Mouse (Mus musculus) retina, adult 2 months (tissue): ENCODE data around the gene Slmap.
"Not testable (repeated sequence)": the region's sequence is repeated elsewhere in the genome, so short reads cannot be mapped to it uniquely, and the experiment has no call there.

ENCODE experiments used
- DNase-seq: peaks from one replicate; pipeline ENCODE4 v3.0.0-alpha.2; 2012; ENCODE audit warnings: low read depth, low spot score

The Slmap gene

DNA sequence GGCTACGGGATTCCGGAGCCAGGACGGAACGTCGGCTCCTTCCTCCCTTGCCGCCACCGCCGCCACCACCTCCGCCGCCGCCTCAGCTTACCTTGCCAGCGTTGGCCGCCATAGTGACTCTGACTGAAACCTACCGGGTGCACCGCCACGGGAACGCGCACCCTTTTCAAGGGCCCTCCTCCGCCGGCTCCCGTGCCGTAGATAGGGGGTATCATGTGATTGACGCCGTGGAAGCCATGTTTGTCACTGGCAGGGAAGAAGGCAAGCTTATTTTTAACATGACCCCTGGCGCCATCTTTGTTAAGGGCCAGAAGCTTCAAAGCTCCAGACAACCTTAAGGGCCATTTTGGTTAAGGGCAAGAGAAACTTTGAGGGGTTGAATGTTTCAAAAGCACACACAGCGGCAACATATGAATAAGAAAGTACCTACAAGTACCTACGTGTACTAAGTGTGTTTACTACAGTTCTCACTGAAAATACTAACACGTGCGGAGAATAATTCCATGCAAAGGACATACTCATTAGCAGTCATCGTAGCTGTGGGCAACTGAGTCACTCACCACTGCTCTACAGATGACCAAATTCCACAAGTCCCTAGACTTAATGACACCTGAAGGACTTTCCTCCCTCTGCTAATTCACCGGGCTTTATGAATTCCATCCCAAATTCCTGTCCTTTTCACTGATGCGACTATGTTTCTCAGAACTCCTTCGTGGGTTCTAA is at the start of gene Slmap:
Gene Slmap (minus strand): TSS at position 175 of the 723 bp plus-strand sequence.
- DNase-seq, result peak; percentile 100

DNA sequence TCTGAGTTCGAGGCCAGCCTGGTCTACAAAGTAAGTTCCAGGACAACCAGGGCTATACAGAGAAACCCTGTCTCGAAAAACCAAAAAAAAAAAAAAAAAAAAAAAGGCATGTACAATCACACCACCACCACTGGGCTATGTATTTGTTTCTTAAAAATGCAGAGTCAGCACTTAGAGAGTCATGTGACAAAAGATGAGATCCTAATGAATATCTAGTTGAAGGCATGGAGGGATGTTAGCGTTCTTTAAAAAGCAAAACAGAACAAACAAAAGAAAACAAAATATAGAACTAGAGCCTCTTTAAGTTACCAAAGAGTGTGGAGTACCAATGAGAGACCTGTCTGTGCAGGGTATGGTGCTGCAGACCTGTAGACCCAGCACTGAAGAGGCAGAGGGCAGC is 48.9 kb upstream of the Slmap start:
- no peak for DNase-seq

DNA sequence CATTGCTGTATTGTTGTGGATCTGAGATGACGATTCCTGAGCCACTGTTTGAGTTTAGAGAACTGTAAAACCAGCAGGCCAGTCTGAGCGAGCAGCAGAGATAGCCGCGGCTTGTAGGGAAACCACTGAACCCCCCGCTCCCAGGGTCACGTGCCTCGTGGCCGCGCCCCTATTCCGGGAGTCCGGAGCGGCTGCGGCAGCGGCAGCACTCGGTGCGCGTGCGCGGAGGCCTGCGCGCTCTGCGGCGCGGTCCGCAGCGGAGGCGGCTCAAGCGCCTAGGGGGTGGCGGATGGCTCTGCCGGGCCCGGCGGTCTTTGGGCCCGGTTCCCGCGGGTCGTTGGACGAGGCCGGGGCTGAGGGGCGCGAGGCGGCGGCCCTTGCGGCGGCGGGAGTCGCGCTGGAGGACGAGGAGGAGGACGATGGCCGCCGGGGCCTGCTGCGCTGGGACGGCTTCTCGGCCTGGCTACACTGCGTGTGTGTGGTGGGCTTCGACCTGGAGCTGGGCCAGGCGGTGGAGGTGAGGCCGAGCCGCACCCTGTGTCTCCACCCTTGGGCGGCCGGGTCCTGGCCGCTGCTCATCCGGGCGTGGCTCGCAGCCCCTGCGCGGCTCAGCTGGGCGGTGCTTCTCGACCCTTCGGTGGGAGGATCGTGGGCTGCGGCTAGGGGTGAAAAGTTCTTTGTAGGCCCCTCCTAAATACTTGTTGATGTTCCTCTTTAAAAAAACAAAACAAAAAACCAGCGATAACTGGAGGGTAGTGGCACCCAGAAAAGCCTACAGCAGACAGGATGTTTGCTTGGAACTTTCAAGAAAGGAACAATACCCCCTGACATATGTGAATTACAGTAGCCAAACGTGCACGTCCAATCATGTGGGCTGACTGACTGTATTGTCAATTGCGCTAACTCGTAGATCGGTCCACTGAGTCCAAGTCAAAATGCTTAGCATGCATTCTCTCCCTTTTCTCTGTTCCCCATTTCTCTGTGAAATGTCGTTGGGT is 44.9 kb upstream of the Slmap start:
- DNase-seq, result peak; percentile 70

DNA sequence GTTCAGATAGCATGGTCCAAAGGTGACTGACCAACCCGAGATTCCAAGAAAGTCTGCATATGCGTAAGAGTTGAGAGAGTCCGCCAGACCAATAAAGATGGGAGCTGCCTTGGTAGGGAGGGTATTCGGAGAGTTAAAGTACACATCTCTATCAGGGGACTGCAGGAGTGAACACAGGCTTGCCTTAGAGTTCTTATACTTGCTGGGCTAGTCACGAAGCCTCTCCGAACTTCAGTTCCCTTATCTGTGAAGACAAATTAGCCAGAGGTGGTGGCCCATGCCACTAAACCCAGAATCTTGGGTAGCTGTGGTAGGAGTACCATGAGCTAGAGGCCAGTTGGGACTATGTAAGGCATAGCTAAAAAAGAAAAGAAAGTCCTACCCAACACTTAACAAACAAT is 44.1 kb upstream of the Slmap start:
- no peak for DNase-seq

DNA sequence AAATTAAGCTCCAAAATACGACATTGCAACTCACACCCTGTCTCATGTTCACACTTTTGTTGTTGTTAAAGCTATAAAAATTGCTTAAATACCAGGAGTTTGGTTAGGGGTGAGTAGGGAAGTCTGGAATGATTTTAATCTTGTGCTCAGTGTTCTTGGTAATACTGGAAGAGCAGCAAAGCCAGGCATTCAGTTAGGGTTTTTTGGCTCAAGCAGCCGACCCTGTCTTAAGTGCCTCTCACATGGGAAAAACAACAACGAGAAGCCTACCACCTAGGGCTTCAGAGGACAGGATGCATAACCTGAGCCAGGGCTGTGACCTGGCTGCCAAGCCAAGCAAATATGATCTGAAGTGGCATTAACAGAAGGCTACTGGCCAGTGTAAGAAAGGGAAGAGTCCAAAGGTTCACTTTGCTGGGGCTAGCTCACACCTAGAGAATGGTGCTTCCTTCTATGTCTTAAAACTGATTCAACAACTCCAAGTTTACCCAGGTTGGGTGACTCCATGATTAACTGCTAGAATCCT is 41.6 kb upstream of the Slmap start:
- DNase-seq, result no peak

DNA sequence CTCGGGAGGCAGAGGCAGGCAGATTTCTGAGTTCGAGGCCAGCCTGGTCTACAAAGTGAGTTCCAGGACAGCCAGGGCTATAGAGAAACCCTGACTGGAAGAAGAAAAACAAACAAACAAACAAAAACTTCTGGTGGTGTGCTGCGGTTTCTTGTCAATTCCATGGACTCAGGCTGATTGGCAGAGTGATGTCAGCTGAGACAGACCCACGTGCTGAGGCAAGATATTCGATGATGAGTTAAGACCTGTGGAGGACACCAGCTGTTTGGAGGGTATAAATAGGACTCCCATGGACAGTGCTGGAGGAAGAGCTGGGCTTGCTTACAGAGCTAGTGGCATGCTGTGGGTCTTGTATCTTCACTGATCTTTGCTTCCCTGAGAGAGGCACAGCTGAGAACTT is 38.8 kb upstream of the Slmap start, which contains the start of gene Dennd6a:
Gene Dennd6a (plus strand): TSS at position 301 of the 400 bp plus-strand sequence.
- not testable (repeated sequence) for DNase-seq

DNA sequence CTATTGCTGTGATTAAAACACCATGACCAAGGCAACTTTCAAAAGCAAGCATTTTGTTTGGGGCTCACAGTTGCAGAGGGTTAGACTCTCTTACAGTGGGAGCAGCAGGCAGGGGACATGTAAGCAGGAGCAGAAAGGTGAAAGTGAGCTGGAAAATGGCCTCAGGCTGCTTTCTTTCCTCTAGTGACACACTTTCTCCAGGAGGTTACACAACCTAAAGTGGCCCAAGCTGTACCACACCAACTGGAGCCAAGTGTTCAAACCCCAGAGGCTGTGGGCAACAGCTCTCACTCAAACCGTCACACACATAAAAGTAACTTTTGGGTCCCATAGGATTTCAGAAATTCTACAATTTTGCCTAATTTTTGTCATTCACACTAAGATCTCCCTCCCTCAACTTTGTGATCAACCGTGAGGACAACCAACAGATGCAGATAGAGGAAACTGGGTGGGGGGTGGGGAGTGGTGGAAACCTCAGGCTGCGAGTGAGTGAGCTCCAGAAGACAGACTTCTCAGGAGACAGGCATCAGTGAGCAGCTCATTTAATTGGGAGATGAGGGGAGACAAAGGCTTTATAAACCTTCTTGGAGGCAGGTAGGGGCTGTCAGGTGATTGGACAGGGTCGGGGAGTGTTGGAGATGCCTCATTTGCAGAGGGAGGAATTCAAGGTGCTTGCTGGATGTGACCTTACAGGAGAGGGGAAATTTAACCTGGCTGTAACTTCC is 37.4 kb upstream of the Slmap start:
- no peak for DNase-seq

DNA sequence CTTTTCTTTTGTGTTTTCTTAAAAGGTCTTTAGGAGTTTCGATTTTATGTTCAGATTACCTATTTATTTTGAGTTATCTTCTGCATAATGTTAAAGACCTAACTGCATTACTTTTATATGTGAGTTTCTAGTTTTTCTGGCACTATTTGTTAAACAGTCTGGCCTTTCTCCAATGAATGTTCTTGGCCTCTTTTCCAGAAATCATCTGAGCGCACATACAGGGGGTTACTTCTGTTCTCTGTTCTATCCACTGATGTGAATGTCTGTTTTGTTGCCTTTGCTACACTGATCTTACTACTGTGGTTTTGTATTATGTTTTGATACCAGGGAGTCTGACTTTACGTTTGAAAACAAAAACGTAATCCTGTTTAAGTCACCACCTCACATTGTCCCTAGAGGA is 35.1 kb upstream of the Slmap start:
- no peak for DNase-seq

DNA sequence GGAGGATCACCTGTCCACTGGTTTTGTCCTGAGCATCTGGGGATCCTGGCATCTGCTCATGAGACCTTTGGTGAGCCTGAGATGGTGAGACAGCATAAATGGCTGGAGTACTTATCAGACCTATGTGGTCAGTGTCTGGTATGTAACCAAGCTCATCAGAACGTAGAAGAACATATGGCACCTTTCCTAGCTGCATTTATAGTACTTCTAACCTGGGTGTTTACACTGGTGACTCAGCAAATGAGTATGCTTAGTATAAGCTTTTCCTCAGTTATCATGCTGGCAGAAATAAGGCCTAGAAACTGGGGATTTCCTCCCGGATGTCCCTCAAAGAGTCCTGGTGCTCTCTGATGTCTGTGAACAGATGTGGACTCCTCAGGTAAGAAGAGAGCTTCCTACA is 27.5 kb upstream of the Slmap start:
- no peak for DNase-seq

DNA sequence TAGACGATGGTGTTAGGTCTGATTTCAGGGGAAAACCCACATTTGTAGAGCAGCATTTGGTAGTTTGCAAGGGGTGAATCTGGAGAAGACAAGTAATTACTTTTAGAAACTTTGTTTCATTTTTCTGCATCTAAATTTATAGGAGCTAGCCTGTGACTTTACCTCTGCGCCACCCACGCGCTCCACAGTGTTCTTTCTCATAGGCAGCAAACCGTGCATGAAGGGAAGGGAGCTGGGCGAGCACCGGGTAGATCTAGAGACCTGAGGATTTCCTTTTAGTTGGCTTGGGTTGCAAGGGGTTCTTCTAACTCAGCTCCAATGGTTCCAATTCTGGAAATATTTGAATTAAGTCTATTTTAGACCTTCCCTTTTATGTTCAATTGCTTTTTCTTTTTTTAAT is 23.8 kb upstream of the Slmap start:
- no peak for DNase-seq

DNA sequence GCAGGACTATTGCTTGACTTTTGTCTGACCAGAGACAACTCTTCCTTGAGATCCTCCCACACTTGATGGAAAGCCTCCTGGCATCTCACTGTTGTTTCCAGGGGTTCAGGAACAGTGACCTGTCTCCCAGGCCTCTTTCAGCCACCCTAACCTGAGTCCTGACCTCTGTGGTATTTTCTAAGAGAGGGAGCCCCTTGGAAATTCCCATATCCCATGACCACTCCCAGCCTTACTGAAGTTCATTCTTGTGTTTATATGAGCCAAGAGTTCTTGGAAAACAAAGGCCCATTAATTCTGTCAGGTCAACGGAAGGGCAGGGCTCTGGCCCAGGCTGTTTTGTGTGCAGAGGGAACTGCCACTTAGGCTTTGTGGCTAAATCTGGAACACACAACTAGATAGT is 22.9 kb upstream of the Slmap start:
- DNase-seq, result no peak

DNA sequence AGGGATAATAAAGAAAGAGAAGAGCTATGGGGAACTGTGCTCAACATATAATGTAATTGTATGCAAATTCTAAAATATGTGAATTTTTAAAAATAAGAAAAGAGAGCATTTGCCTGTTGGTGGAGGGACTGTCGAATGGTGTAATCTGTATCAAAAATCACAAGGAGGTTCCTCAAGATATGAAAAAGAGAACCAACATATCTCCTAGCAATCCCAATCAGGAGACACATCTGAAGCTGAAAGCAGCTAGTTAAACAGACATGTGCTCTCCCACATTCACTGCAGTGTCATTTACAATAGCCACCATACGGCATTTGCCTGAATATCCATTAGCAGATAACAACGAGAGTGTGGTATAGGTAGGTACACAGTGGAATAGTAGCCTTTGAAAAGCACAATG is 18.1 kb upstream of the Slmap start:
- no peak for DNase-seq

DNA sequence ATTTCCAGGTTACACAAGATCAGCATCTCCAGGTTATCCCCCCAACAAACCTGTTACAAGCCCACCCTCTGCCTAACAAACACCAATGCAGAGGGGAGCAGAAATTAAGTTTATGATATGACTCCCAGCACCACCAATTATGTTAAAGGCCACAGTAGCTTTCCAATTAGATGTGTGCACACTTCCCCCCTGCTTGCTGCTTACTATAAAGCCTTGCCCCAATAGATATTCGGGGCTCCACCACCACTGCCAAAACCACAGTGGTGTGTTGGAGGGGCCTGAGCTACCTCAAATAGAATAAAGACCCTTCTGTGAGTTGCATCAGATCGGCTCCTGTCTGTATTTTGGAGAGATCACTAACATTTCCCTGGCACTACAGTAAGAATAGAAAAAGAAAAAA is 17.7 kb upstream of the Slmap start:
- no peak for DNase-seq

DNA sequence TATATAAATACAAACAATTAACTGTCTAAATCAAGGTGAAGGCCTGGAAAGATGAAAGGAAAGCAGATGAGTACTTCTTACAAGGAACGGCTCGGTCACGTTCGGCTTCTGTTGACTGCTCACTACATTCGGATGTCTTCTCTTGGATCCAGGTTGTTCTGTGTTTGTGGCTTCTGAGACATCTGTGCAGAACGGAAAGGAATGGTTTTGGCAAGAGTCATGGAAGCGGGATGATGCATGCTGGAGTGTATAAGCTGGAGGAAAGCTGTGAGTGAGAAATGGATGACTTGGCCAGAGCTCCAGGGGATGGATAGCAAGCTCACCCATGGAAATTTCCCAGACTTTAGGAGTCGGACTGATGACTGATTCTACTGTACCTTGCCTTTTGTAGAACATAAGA is 16.0 kb upstream of the Slmap start:
- no peak for DNase-seq

DNA sequence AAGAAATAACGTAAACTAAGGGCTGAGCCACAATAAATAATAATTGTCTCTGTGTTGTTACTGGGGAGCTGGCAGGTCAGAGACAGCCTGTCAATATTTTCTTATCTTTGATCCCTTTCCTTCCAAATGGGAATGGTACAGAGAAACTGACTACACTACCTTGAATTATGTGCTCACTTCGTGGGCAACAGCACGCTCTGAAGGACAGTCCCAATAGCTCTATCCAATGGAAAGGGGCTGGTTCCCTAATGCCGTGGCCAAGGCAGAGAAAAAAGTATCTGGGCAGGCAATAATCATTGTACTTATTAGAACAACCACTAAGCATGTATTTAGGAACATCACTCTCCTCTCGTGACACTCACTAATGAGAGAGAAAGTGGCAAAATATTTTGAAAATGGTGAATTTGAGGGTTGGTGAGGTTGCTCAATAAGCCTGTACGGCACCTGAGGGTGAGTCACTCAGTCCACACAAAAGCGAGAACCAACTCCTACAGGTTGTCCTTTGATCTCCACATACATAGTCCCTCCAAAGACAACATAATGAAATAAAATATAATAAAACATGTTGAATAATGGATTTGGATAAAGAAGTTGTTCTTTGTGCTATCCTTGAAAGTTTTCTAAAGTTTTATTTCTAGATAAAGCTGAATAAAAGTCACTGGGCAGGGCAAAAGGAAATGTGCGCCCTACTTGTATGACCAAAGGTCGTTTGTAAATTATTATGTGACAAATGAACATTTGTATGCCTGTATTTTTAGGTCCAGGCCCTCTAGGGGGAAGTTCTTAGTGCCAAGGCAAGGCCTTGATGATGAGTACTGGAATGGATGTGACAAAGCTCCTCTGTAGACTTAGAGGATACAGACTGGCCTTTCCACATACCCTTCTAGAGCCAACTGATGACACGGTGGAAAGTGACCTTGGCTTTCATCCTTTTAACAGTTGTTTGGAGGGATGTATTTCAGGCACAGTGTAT is 13.1 kb upstream of the Slmap start:
- no peak for DNase-seq

DNA sequence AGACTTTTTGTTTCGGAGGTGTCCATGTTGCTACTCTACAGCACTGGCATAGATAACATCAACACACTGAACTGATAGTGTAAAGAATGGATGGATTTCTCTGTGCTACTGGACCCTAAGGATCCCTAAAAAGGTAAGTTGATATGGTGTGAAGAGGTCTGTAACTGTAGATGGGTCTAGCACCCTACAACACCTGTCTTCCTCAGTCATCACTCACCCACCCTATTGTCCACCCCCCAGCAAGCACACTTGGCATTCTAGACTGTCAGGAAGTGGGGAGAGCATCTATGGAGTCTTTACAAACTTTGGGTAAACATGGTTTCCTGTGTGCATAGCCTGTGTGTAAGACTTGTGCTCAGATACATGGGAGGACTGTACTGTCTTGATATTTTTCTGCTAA is 7.4 kb upstream of the Slmap start:
- DNase-seq, result no peak

DNA sequence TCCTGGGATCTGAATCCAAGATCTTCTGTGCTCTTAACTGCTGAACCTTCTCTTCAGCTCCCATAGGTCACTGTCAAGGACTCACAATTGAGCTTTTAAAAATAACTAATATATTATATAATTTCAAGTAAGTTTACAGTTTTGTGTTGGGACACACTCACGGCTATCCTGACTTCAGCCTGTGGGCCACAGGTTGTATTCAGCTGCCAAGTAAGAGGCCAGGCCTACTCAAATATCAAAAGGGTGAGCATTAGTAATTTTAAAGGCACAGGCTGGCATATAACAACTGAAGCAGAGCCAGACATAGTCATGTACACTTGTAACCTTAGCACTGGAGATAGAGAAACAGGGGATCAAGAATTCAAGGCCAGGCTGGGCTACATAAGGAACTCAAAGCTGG is 5.8 kb upstream of the Slmap start:
- DNase-seq, result no peak

DNA sequence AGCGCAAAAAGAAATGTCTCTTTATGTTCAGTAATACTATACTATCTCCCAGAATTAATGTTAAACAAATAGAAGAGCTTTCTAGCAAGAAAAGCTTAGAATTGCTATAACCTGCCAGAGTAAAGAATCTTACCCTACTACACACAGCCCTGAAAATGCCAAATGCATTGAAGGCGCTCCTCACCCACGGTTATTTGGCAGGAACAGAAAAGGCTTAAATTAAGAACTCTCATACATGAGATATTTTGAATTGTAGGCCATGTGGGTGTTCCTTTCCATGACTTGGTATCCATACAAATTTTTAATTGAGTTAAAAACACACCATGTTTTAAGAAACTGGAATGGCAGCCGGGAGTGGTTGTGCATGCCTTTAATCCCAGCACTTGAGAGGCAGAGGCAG is 4.5 kb upstream of the Slmap start:
- no peak for DNase-seq

DNA sequence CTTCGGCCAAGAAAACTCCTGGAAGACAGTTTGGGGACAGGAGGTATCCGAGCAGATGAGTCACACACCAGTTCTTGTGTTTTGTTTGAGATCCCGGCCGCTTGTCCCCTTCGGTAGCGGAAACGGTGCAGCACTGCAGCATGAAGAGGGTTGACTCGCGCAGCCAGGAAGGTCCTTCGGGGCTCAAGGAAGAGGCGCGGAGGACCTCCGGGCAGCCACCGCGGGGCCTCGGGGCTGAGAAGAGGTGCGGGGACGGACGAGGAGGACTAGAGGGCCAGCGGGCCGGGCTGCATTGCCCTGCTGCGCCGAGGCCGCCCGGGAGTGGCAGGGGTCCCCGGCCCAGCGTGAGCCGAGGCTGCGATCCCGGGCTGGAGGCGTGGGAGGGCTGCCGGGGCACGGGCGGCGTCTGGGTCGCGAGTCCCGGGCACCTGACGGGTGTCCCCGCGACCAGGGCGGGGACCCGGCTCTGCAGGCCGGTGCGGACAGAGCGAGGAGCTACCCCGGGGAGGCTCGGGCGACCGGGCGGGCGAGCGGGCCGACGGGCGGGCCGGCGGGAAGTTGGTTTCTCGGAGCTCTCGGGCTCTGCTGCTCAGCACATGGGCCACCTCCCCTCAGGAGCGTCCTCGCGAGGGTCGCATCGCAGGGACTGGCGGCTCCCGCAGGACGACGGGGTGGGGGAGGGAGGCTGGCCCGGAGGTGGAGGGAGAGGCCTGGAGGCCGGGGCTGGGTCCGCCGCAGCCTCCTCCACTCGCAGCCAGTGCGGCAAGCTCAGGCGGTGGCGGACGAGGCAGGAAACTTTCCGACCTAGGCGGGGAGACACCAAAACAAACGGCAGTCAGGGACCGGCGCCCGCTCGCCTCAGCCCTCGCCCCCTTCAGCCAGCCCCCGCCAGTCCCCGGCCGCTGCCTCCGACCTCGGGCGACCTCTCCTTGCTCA is 642 bp downstream of the Slmap start:
- DNase-seq, result no peak

DNA sequence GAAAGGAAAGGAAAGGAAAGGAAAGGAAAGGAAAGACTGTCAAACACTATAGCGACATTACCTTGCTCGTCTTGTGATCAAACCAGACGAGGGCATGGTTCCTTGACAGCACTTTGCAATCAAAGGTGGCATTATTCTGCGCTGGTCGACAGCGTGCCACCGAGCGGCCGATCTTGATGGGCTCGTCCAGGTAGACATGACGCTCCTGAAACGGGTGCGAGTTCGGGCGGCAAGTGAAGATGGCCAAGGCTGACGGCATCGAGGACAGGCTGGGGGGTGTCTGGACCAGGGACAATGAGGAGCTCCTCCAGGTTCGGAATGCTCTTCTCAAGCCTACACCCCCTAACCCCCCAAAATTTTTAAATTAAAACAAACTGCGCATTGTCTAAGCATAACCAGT is 1.5 kb downstream of the Slmap start:
- no peak for DNase-seq
